Mouse (Mus musculus) olfactory bulb, adult 2 months (tissue): ENCODE measurements around the gene Cdk15.

Source experiments
- CTCF ChIP-seq: fragments of 200-500 bp; IDR thresholded peaks from 2 replicates; pipeline ENCODE4 v1.5.1; 2012; ENCODE audit warnings: low read depth, mild to moderate bottlenecking, low read length, moderate library complexity; ENCODE audit not compliant: insufficient read depth
- POLR2A ChIP-seq: fragments of 200-500 bp; IDR thresholded peaks from 2 replicates; pipeline ENCODE4 v1.6.1; 2012; ENCODE audit warnings: mild to moderate bottlenecking, low read depth, low read length, moderate library complexity; ENCODE audit not compliant: insufficient read depth

- no peak for TF ChIP-seq POLR2A
- no peak for TF ChIP-seq CTCF
Observed at GRCm38 (mm10) chr1:59389181-59389580, 132.5 kb downstream of the Cdk15 start.
